Mouse (Mus musculus) hindbrain, embryonic 13.5 days (tissue): ENCODE measurements at regions not wholly inside any gene's neighbourhood (a gene's known extent, or its start where the extent isn't known, plus 50 kb on each side); places are given as distances from the start of the nearest gene placed in this dataset.

Experiments used
- ATAC-seq: fragments of 200-750 bp; cut with Nextera tagmentation; 2 replicates; pipeline ENCODE4 v1.8.0; 2017; ENCODE audit warnings: moderate TSS enrichment; ENCODE audit not compliant: low FRiP score
- H3K27ac ChIP-seq: fragments of 300-500 bp; sonication (generic); 2 replicates; pipeline ENCODE4 v1.5.1; 2015; ENCODE audit warnings: inconsistent platforms, mild to moderate bottlenecking, moderate library complexity
- H3K27me3 ChIP-seq: fragments of 300-500 bp; sonication (generic); 2 replicates; pipeline ENCODE4 v1.6.1; 2015; ENCODE audit warnings: mild to moderate bottlenecking, inconsistent platforms
- H3K36me3 ChIP-seq: fragments of 300-500 bp; sonication (generic); 2 replicates; pipeline ENCODE4 v1.6.1; 2015; ENCODE audit warnings: mild to moderate bottlenecking, inconsistent platforms
- H3K4me1 ChIP-seq: fragments of 300-500 bp; sonication (generic); replicated peaks from 2 replicates; pipeline ENCODE4 v1.6.1; 2015; ENCODE audit warnings: inconsistent platforms
- H3K4me2 ChIP-seq: fragments of 300-500 bp; sonication (generic); 2 replicates; pipeline ENCODE4 v1.6.1; 2015; ENCODE audit warnings: inconsistent platforms, mild to moderate bottlenecking, moderate library complexity
- H3K4me3 ChIP-seq: fragments of 300-500 bp; sonication (generic); 2 replicates; pipeline ENCODE4 v1.5.1; 2015; ENCODE audit warnings: mild to moderate bottlenecking, inconsistent platforms
- H3K9ac ChIP-seq: fragments of 300-500 bp; sonication (generic); 2 replicates; pipeline ENCODE4 v1.6.1; 2015; ENCODE audit warnings: mild to moderate bottlenecking, inconsistent platforms
- H3K9me3 ChIP-seq: fragments of 300-500 bp; sonication (generic); 2 replicates; pipeline ENCODE4 v1.6.1; 2016; ENCODE audit warnings: inconsistent platforms
- WGBS: fragments of 180-500 bp; shearing (Covaris S2); methylation state at CpG from one replicate; pipeline ENCODE4 v1.1.7; 2015; 5-methylcytosine and 5-hydroxymethylcytosine counted together

- Histone ChIP-seq H3K9me3 (no peaks in the 10 kb centered on the region), H3K36me3 (no peaks in the 10 kb centered on the region), H3K4me3 (no peak overlapping the region), H3K4me1 (no peaks in the 10 kb centered on the region), H3K9ac (no peak overlapping the region), H3K27ac (no peak overlapping the region), H3K4me2 (no peak overlapping the region), H3K27me3 (no peaks in the 10 kb centered on the region)
- ATAC-seq: no peak
- 90% methylated on average over 12 of the region's 12 CpGs for WGBS
Observed at GRCm38 (mm10) chr12:70763542-70763941, 61.8 kb upstream of the Frmd6 start.

GRCm38 (mm10) chr12:70766319-70766718 lies 59.0 kb upstream of the Frmd6 start:
- 92% methylated on average over 4 of the region's 4 CpGs for WGBS

GRCm38 (mm10) chr12:70767959-70768358 lies 57.4 kb upstream of the Frmd6 start:
- ATAC-seq: no peak
- Histone ChIP-seq H3K9ac (no peak overlapping the region), H3K27me3 (no peaks in the 10 kb centered on the region), H3K9me3 (no peaks in the 10 kb centered on the region), H3K4me2 (no peak overlapping the region), H3K4me1 (no peaks in the 10 kb centered on the region), H3K27ac (no peak overlapping the region), H3K36me3 (no peaks in the 10 kb centered on the region), H3K4me3 (no peak overlapping the region)
- 48% methylated on average over 4 of the region's 4 CpGs for WGBS

More at GRCm38 (mm10) chr12:70766319-70766718, 59.0 kb upstream of the Frmd6 start:
- Histone ChIP-seq H3K27me3 (no peaks in the 10 kb centered on the region), H3K27ac (no peak overlapping the region), H3K9me3 (no peaks in the 10 kb centered on the region), H3K4me3 (no peak overlapping the region), H3K9ac (no peak overlapping the region), H3K36me3 (no peaks in the 10 kb centered on the region), H3K4me1 (no peaks in the 10 kb centered on the region), H3K4me2 (no peak overlapping the region)
- no peak for ATAC-seq

GRCm38 (mm10) chr12:70768745-70769144 lies 56.6 kb upstream of the Frmd6 start:
- Histone ChIP-seq H3K36me3 (no peaks in the 10 kb centered on the region), H3K9ac (no peak overlapping the region), H3K4me1 (no peaks in the 10 kb centered on the region), H3K27ac (no peak overlapping the region), H3K9me3 (no peaks in the 10 kb centered on the region), H3K4me3 (no peak overlapping the region), H3K4me2 (no peak overlapping the region), H3K27me3 (no peaks in the 10 kb centered on the region)
- 86% methylated on average over 9 of the region's 9 CpGs for WGBS
- no peak for ATAC-seq

- Histone ChIP-seq H3K27ac (no peak overlapping the region), H3K27me3 (no peaks in the 10 kb centered on the region), H3K4me1 (no peaks in the 10 kb centered on the region), H3K36me3 (no peaks in the 10 kb centered on the region), H3K4me3 (no peak overlapping the region), H3K9me3 (no peaks in the 10 kb centered on the region), H3K4me2 (no peak overlapping the region), H3K9ac (no peak overlapping the region)
- 93% methylated on average over 12 of the region's 12 CpGs for WGBS
- no peak for ATAC-seq
Observed at GRCm38 (mm10) chr12:70769538-70770176, 55.7 kb upstream of the Frmd6 start.

GRCm38 (mm10) chr12:70774006-70774405 lies 51.3 kb upstream of the Frmd6 start:
- no peak for ATAC-seq
- H3K9me3 ChIP-seq: no peaks in the 10 kb centered on the region
- H3K36me3 ChIP-seq: no peaks in the 10 kb centered on the region
- H3K27me3 ChIP-seq: 0 out of 2 replicates have a peak, but pooled peaks cover under 1% of the 10 kb centered on the region
- no peak overlapping the region for H3K9ac ChIP-seq
- H3K4me2 ChIP-seq: no peak overlapping the region
- 83% methylated on average over 5 of the region's 5 CpGs for WGBS
- peaks cover 3% of the 10 kb centered on the region; the same call in 1 of the 2 replicates for H3K4me1 ChIP-seq
- H3K4me3 ChIP-seq: no peak overlapping the region
- no peak overlapping the region for H3K27ac ChIP-seq

GRCm38 (mm10) chr12:70774816-70775591 lies 50.3 kb upstream of the Frmd6 start:
- H3K4me3 ChIP-seq: no peak overlapping the region
- no peaks in the 10 kb centered on the region for H3K36me3 ChIP-seq
- H3K9ac ChIP-seq: no peak overlapping the region
- WGBS: 68% methylated on average over 8 of the region's 8 CpGs
- H3K27ac ChIP-seq: no peak overlapping the region
- H3K4me2 ChIP-seq: no peak overlapping the region
- H3K9me3 ChIP-seq: no peaks in the 10 kb centered on the region
- no peak for ATAC-seq
- peaks cover 3% of the 10 kb centered on the region; the same call in 1 of the 2 replicates for H3K4me1 ChIP-seq
- 0 out of 2 replicates have a peak, but pooled peaks cover 3% of the 10 kb centered on the region for H3K27me3 ChIP-seq
